Mouse (Mus musculus) heart, postnatal 14 days (tissue): ENCODE measurements at regions not wholly inside any gene's neighbourhood (a gene's known extent, or its start where the extent isn't known, plus 50 kb on each side); places are given as distances from the start of the nearest gene placed in this dataset.
A peak's percentile ranks its signal among the peaks of the same experiment; 100 is the strongest.

Experiments used
- DNase-seq, 2 experiments: peaks; one replicate each; pipeline ENCODE4 v3.0.0; 2021 to 2022
- intact Hi-C: fragments of 180-260 bp; cut with DNase I; formaldehyde crosslinking; loops from one replicate; pipeline ENCODE4 v1.15.1; 2025

DNA sequence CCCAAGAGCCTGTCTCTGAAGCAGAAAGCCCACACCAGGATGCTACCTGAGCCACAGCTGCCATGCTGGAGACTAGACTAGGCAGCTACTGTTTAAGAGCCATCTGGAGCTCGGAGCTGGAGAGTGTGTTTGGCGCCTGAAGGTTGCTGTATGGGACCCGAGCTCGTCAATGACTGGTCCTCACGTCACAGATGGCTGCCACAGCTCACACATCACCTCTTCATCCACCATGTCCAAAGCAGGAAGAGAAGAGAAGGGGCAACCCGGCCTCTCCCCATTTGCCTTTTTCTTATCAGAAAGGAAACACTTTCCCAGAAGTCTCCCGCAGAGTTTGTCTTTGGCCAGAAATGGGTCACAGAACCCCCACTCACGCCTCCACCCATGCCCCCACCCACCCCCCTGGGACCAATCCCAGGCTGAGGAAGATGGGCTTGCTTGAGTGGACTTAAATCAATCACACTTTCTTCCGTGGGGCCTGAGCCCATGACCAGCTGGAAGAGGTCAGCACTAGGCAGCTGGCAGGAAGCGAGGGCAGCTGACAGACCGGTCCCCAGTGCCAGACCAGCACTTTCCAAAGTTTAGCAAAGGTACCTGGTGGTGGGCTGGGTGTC, 53.5 kb upstream of the Ptpn1 start:
- intact Hi-C loops: no loop called here
- no peak for DNase-seq

DNA sequence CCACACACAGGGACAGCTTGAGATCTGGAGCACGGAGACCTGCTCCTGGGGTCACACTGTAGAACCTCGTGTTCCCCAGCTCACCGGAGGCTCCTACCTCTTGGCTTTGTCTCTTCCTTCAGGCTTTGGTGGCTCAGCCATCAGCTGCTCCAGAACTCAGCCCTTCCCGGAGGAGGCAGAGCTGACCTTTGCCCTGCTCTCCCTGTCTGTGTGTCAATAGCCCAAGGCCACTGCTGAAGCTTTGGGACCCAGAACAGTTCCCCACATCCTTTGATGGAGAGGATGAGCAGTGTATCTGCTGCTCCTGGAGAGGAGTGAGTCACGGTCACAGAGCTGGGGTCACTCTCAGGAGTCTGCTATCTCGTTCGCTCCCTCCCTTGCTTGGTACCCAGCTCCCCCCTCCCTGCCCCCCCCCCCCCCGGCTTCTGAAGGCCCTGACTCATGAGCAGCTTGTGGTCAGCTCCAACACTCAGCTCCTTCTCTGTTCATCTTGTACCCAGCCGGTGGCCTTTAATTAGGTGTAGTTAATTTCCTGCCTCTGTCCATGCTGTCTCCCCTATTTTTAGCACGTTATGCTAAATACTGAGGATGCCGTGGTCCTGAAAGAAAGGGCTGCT, 54.5 kb upstream of the Ptpn1 start:
- intact Hi-C loops: no loop called here
- DNase-seq: no peak

DNA sequence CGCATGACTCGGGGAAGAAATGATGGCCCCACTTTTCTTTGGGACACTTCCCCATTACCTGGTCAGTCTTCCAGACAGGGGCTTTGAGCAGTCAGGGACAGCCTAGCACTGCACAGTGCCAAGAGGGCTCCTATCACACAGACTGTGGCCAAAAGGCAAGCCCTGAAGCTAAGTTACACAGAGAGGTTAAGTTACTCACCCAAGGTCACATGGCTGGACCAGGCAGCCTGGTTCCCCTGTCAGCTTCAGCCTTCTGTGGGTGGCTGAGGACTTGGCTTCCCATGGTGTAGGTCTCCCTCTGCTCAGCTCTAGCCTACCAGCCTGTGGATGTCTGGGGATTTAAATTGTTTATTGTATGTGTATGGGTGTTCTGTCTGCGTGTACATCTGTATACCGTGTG, 59.4 kb upstream of the Ptpn1 start:
- intact Hi-C loops: no loop called here
- DNase-seq: no peak

- intact Hi-C loops: no loop called here
- no peak for DNase-seq
Observed at GRCm38 (mm10) chr2:167870153-167870552, 61.7 kb upstream of the Ptpn1 start.

DNA sequence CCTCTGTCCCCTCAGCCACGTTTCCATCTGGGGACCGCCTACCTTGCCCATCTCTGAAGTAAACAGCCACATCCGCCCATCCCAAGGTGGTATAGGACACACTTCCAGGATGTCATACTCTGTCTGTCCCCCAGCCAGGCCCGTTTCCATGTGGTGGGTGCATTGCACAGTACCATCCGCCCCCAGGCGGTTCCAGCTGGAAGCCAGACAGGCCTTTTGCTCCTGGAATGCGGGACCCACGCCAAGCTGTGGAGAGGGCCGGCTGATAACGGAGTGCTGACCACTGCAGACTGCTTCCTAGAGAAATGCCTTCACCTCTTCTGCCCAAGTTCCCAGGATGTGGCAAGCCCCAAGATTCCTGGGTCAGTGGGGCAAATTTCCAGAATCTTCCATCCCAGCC, 65.1 kb upstream of the Ptpn1 start:
- intact Hi-C loops: loop anchor here (1.0 kb wide), 1 partner anchor 178 kb away; the partner anchor contains the start of gene Cebpb
- peak; percentile 90 to 94 for DNase-seq

GRCm38 (mm10) chr2:167865525-167865924, 66.3 kb upstream of the Ptpn1 start:
- DNase-seq: no peak
- intact Hi-C loops: no loop called here

DNA sequence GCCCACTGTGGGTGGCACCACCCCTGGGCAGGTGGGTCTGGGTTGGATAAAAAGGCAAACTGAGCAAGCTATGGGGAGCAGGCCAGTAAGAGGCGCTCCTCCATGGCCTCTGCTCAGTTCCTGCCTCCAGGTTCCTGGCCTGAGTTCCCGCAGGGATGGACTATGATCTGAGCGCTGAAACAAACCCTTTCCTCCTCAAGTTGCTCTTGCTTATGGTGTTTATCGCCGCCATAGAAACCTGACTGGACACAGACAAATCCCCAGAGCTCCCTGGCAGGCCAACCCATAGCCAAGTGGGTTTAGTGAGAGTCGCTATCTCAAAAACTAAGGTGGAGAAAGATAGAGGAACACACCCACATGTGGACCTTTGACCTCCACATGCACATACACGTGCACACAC, 67.2 kb upstream of the Ptpn1 start:
- intact Hi-C loops: no loop called here
- DNase-seq: no peak

- peak; percentile 56 to 59 for DNase-seq
- intact Hi-C loops: no loop called here
Observed at GRCm38 (mm10) chr2:167864228-167864627, 67.6 kb upstream of the Ptpn1 start.

- no peak for DNase-seq
- intact Hi-C loops: loop anchor here (2.0 kb wide), 1 partner anchor 29 kb away; no protein-coding TSS in a partner anchor
Observed at GRCm38 (mm10) chr2:167863616-167864015, 68.2 kb upstream of the Ptpn1 start.

DNA sequence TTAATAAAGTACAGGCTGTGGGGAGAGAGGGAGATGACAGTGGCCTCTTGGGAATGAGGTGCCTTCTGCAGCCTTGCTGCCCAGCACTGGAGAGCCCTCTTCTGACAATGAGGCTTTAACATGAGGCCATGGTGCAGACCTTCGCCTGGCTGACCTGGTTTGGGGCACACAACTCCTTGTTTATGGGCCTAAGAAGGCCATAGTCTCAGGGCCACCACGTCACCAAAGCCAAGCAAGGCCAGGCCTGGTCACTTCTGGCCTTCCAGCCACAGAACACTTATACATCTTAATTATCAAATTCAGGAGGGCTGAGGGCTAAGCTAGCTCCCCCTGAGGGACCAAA, 70.7 kb upstream of the Ptpn1 start:
- DNase-seq: no peak
- intact Hi-C loops: no loop called here

DNA sequence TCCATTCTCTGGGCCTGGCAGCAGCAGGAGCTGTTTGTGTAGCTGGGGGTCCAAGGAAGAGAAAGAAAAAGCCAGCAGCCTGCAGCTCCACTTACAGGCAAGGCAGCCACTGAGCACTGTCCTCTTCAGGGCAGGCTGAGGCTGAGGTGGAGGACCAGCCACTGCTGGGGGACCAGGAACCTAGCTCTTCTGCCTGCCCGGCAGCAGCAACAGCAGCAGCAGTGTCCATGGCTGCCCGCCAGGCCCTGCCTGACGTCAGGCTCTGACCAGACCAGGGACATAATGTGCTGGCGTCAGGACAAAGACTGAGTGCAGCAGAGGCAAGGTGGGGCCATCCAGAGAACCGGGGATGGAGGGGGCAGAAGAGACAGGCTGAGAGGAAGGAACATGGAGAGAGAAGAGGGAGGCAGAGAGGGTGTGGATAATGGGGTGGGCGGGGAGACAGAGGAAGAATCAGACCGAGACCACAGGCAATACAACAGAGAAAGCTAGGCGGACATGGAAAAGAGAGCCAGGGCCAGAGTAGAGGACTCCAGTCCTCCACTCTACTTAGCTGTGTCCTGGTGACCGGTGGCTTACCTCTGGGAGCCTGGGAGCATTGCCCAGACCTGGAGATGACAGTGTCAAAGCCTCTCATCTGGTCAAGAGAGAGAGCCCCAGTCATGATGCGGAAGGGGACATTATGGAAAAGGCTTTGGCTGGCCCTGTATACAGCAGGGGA, 71.2 kb upstream of the Ptpn1 start:
- intact Hi-C loops: no loop called here

DNA sequence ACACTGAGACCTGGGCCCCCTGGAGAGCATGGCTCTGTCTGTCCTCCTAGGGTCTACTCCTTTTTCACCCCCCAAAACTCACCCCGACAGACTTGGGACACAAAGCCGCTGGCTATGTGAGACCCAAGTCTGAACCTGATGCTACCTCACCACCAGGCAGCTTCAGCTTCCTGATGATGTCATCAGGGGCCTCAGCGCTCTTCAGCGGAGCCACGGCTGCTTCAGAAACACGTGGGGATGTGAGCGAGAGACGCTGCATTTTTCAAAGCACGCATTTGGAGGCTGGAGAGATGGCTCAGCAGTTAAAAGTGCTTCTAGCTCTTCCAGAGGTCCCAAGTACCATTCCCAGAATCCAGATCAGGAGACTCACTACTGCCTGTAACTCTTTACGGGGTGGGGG, 72.3 kb upstream of the Ptpn1 start:
- intact Hi-C loops: no loop called here
- no peak for DNase-seq

More for the DNA sequence above, 71.2 kb upstream of the Ptpn1 start:
- peak; percentile 97 to 98 for DNase-seq

- intact Hi-C loops: no loop called here
- no peak for DNase-seq
Observed at GRCm38 (mm10) chr2:167858346-167858745, 73.5 kb upstream of the Ptpn1 start.

GRCm38 (mm10) chr2:167857911-167858310, 73.9 kb upstream of the Ptpn1 start:
- DNase-seq: no peak
- intact Hi-C loops: no loop called here

DNA sequence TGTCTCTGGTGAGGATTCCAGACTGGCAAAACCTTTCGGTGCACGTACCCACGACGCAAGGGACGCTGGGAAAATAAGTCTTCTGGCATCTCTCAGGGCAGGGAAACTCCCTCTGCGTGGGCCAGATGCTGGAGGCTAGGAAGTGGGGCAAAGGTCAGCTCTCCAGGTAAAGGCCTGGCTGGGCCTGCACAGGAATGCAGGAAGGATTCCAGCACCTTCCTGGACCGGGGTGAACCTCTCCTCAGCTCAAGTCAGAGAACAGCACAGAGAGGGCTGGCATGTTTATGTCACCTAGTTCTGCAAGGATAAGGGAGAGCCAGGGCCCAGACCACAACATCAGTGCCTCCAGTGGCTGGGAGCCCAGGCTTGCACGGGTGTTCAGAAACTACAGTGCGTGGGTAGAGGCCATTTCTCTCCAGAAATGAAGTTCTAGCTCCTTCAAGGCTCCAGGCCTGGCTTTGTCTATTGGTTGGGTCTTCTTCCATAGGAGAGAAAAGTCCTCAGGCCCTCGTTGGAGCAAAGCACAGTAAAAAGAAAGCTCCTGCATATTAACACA, 74.9 kb upstream of the Ptpn1 start:
- DNase-seq: peak in 1 of 2 experiments; percentile 61
- intact Hi-C loops: no loop called here

- no peak for DNase-seq
- intact Hi-C loops: no loop called here
Observed at GRCm38 (mm10) chr2:167856020-167856419, 75.8 kb upstream of the Ptpn1 start.

- intact Hi-C loops: no loop called here
- DNase-seq: no peak
Observed at GRCm38 (mm10) chr2:167854060-167854459, 77.8 kb upstream of the Ptpn1 start.

DNA sequence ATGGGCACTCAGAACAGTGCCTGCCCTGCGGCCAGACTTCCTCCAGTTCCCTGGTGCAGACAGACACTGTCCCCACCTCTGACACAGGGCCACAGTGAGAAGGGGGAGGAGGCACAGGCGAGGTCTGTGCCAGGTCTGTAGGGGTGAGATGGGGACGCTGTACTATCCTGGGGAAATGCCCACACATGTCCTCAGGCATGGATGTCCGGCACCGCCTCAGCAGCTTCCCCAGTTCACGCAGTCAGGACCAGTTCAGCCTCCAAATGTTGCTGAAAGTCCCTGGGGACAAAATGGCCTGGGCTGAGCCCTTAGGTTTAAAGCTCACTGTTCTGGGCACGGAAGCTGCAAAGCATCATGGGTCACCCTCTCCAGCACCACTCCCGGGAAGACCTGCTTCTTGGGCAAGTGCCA, 78.4 kb upstream of the Ptpn1 start:
- peak; percentile 53 to 62 for DNase-seq
- intact Hi-C loops: no loop called here

DNA sequence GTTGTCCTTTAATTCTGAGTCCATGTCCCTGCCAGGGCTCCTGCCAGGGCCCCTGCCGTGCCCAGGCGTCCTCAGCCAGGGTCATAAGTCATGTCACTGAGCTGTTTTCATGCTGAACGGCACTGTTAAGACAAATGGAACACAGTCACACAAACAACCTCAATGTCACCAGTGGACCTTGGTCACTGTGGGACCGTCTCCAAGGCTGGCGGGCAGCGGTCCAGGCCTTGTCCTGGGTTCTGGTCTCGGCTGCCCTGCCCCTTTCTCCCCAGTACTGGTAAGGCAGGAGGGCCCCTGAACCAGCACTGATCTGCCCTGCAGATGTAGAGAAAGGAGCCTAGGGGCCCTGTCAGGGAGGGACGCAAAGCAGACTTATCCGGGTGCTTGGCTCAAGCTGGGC, 79.3 kb upstream of the Ptpn1 start:
- intact Hi-C loops: no loop called here
- peak in 1 of 2 experiments; percentile 54 for DNase-seq

DNA sequence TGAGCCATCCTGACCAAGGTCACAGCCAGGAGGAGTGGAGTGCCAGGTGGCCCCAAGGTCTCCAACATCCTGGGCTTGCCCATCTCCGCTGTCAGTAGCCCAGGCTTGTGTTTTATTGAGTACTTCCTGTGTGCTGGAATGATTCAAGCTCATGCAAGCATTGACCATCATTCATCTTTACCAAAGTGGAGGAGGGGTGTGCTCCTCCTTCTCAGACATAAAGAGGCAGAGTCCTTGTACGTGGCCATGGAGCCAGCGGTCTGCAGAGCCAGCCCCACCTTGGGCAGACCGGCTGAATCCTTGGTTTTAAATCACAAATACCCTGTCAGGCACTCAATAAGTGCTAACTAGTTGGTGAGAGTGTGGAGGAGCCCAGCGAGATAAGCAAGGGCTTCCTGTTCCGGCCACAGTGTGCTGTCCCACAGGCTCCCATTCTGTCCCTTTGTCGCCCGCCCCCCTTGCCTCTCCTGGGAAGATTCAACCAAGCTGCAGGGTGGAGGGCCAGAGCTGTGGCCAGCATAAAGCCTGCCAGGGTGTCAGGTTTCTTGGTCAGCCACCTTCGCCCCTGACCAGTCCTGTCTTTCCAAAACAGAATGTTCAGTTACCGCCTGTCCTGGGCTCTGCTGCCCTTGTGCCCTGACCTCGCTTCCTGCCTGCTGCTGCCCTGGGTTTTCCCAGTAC, 80.5 kb upstream of the Ptpn1 start:
- DNase-seq: peak; percentile 74 to 75
- intact Hi-C loops: no loop called here

- intact Hi-C loops: no loop called here
- DNase-seq: no peak
Observed at GRCm38 (mm10) chr2:167849999-167850552, 81.8 kb upstream of the Ptpn1 start.
